Mouse (Mus musculus) thymus, adult 2 months (tissue): Measurements from ENCODE around the gene Sat1.

ENCODE experiments used
- CTCF ChIP-seq: fragments of 200-500 bp; IDR thresholded peaks from 2 replicates; pipeline ENCODE4 v1.5.1; 2012; ENCODE audit warnings: mild to moderate bottlenecking, control low read depth, low read length, moderate library complexity, borderline replicate concordance; ENCODE audit not compliant: control insufficient read depth, poor library complexity, insufficient read depth; ENCODE audit errors: extremely low read depth
- POLR2A ChIP-seq: fragments of 200-500 bp; IDR thresholded peaks from 2 replicates; pipeline ENCODE4 v1.6.1; 2012; ENCODE audit warnings: mild to moderate bottlenecking, low read length, control low read depth, moderate library complexity; ENCODE audit not compliant: control insufficient read depth, poor library complexity, insufficient read depth; ENCODE audit errors: extremely low read depth

- TF ChIP-seq CTCF (no peak), POLR2A (no peak)
Measured at GRCm38 (mm10) chrX:155167667-155168066, 48.6 kb downstream of the Sat1 start.
